Mouse (Mus musculus) kidney, adult 2 months (tissue): ENCODE data around the gene Zbtb48. TPM values are rescaled to one million over a fixed set of nuclear protein-coding genes. Genes with fewer than 3 reads are reported as not detected.

Source experiments
- DNase-seq: peaks from one replicate; pipeline ENCODE4 v3.0.0; 2021
- H3K27ac ChIP-seq: fragments of 200-500 bp; 2 replicates; pipeline ENCODE4 v1.5.1; 2012; ENCODE audit warnings: low read depth, low read length, control low read depth, inconsistent platforms; ENCODE audit not compliant: insufficient read depth
- H3K27me3 ChIP-seq: fragments of 200-500 bp; replicated peaks from 2 replicates; pipeline ENCODE4 v1.6.1; 2012; ENCODE audit warnings: mild to moderate bottlenecking, moderate library complexity, low read length, inconsistent platforms; ENCODE audit not compliant: control insufficient read depth, insufficient read depth
- H3K36me3 ChIP-seq: fragments of 200-500 bp; 2 replicates; pipeline ENCODE4 v1.6.1; 2012; ENCODE audit warnings: mild to moderate bottlenecking, moderate library complexity, low read length, inconsistent platforms; ENCODE audit not compliant: control insufficient read depth, insufficient read depth
- H3K4me1 ChIP-seq: fragments of 200-500 bp; 2 replicates; pipeline ENCODE4 v1.6.1; 2011; ENCODE audit warnings: low read length; ENCODE audit not compliant: control insufficient read depth, insufficient read depth
- H3K4me3 ChIP-seq: fragments of 200-500 bp; 2 replicates; pipeline ENCODE4 v1.5.1; 2011; ENCODE audit warnings: mild to moderate bottlenecking, low read depth, low read length, control low read depth; ENCODE audit not compliant: insufficient read depth
- CTCF ChIP-seq: fragments of 200-500 bp; conservative IDR thresholded peaks from 2 replicates; pipeline ENCODE4 v1.5.1; 2011; ENCODE audit warnings: low read depth, mild to moderate bottlenecking, control low read depth, low read length, moderate library complexity, mixed read lengths; ENCODE audit not compliant: insufficient read depth, insufficient read length
- POLR2A ChIP-seq: fragments of 200-500 bp; IDR thresholded peaks from one replicate; pipeline ENCODE4 v1.6.1; 2011; ENCODE audit warnings: low read depth, low read length, control low read depth
- WGBS: fragments of 180-500 bp; shearing (Covaris S2); methylation state at CpG from one replicate; pipeline ENCODE4 v1.1.7; 2018; 5-methylcytosine and 5-hydroxymethylcytosine counted together
- polyA plus RNA-seq: library from polyadenylated mRNA; depleted of rRNA; stranded (reverse); fragments of >200 nt; gene quantifications from 2 replicates; pipeline ENCODE4 v1.2.3, GENCODE M21; 2012

The Zbtb48 gene
- polyA plus RNA-seq, 1 experiment, result 11.0 TPM

- Histone ChIP-seq H3K27me3 (no peaks in the 10 kb centered on the region), H3K36me3 (no peaks in the 10 kb centered on the region), H3K27ac (no peak overlapping the region), H3K4me3 (no peak overlapping the region), H3K4me1 (peaks cover 14% of the 10 kb centered on the region)
- WGBS, result 47% methylated on average over 12 of the region's 12 CpGs
- peak; percentile 88 for DNase-seq
- no peak for TF ChIP-seq POLR2A
- TF ChIP-seq CTCF, result no peak
Observed at GRCm38 (mm10) chr4:152013036-152013813, 14.2 kb downstream of the Zbtb48 start.

GRCm38 (mm10) chr4:152012109-152012508 is 15.4 kb downstream of the Zbtb48 start:
- Histone ChIP-seq H3K4me1 (peaks cover 20% of the 10 kb centered on the region), H3K27me3 (no peaks in the 10 kb centered on the region), H3K36me3 (no peaks in the 10 kb centered on the region), H3K27ac (no peak overlapping the region), H3K4me3 (no peak overlapping the region)
- WGBS, result 88% methylated on average over 16 of the region's 16 CpGs
- no peak for DNase-seq
- TF ChIP-seq CTCF, result no peak
- TF ChIP-seq POLR2A, result no peak

GRCm38 (mm10) chr4:152011171-152011760 is 16.2 kb downstream of the Zbtb48 start:
- Histone ChIP-seq H3K4me3 (peak overlapping the region; percentile 76; the same call in 1 of the 2 replicates), H3K4me1 (peaks cover 20% of the 10 kb centered on the region), H3K36me3 (no peaks in the 10 kb centered on the region), H3K27ac (peak overlapping the region; percentile 10; the same call in 1 of the 2 replicates), H3K27me3 (no peaks in the 10 kb centered on the region)
- 57% methylated on average over 8 of the region's 8 CpGs for WGBS
- TF ChIP-seq CTCF, result no peak
- DNase-seq, result no peak

- TF ChIP-seq CTCF (no peak), POLR2A (no peak)
- peak overlapping the region; percentile 76 for H3K4me3 ChIP-seq
- H3K4me1 ChIP-seq, result peaks cover 20% of the 10 kb centered on the region
- 23% methylated on average over 13 of the region's 13 CpGs for WGBS
- peak; percentile 63 for DNase-seq
- H3K27ac ChIP-seq, result peak overlapping the region; percentile 84
- H3K36me3 ChIP-seq, result no peaks in the 10 kb centered on the region
- no peaks in the 10 kb centered on the region for H3K27me3 ChIP-seq
Observed at GRCm38 (mm10) chr4:152010707-152011134, 16.8 kb downstream of the Zbtb48 start.

GRCm38 (mm10) chr4:152010091-152010706 is 17.3 kb downstream of the Zbtb48 start:
- TF ChIP-seq POLR2A (no peak), CTCF (no peak)
- H3K4me3 ChIP-seq, result peak overlapping the region; percentile 76
- H3K27ac ChIP-seq, result peak overlapping the region; percentile 84
- 6% methylated on average over 10 of the region's 10 CpGs for WGBS
- H3K27me3 ChIP-seq, result no peaks in the 10 kb centered on the region
- peak; percentile 77 for DNase-seq
- no peaks in the 10 kb centered on the region for H3K36me3 ChIP-seq
- peaks cover 20% of the 10 kb centered on the region for H3K4me1 ChIP-seq

GRCm38 (mm10) chr4:152009076-152010051 is 18.1 kb downstream of the Zbtb48 start:
- peak; percentile 68 for DNase-seq
- WGBS, result under 1% methylated on average over 113 of the region's 115 CpGs
- peak overlapping the region; percentile 84 for H3K27ac ChIP-seq
- H3K27me3 ChIP-seq, result no peaks in the 10 kb centered on the region
- TF ChIP-seq POLR2A (no peak), CTCF (no peak)
- no peaks in the 10 kb centered on the region for H3K36me3 ChIP-seq
- peaks cover 20% of the 10 kb centered on the region for H3K4me1 ChIP-seq
- peak overlapping the region; percentile 76 for H3K4me3 ChIP-seq

- 1% methylated on average over 45 of the region's 45 CpGs for WGBS
- peak; percentile 95 for TF ChIP-seq POLR2A
- TF ChIP-seq CTCF, result no peak
- DNase-seq, result peak; percentile 97
- Histone ChIP-seq H3K27me3 (no peaks in the 10 kb centered on the region), H3K36me3 (no peaks in the 10 kb centered on the region), H3K4me3 (peak within 1 kb of the TSS; percentile 76), H3K27ac (peak within 1 kb of the TSS; percentile 89), H3K4me1 (peaks cover 20% of the 10 kb centered on the region)
Observed at GRCm38 (mm10) chr4:152008622-152009075, 18.8 kb downstream of the Zbtb48 start, which contains the start of gene Klhl21. Gene Klhl21, plus strand, starts transcription at chr4:152008803.
